Mouse (Mus musculus): ENCODE measurements around the gene Dhx33.
A peak's percentile ranks its signal among the peaks of the same experiment; 100 is the strongest.

Gene Dhx33

GRCm38 (mm10) chr11:70980751-70981510 lies 23.3 kb downstream of the Dhx33 start:
- DNase-seq, result no peak

GRCm38 (mm10) chr11:70980232-70980631 lies 24.0 kb downstream of the Dhx33 start:
- no peak for DNase-seq

DNA sequence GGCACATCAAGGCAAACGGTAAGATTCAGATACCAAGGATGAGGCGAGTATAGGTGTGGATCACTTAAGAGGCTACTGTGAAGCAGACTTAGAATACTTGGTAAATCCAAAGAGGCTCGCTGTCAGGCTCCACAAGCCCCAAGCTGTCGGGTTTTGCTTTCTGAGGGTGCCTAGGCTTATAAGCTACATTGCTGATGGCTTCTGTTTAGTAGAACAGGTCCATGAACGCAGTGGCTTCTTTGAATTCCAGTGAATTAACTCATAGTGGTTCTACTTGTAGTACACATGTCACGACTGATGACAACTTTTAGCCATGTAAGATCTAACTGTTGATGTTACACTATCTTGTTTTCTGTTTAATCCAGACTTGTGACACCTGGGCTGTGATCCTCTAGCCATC lies 26.9 kb downstream of the Dhx33 start:
- DNase-seq, result no peak

GRCm38 (mm10) chr11:70975193-70975592 lies 29.0 kb downstream of the Dhx33 start:
- no peak for DNase-seq

- DNase-seq, result no peak
Measured at GRCm38 (mm10) chr11:70973947-70974346, 30.3 kb downstream of the Dhx33 start.

DNA sequence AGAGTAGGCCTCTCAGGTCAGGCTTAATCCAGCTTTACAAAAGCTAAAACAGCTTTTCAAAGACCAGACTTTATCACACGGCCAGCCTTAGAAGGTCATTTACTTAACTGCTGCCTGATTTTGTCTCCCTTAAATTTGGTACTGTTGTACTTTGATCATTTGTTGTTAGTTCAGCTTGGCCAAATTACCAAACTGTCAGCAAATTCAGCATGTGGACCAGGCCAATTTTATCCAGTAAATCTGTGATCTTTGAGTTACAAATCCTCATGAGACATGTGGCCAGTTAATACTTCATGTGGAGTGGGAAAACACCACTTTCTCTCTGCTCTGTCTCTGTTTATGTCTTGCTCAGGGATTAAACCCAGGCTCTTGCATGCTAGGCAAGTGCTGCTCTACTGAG lies 31.7 kb downstream of the Dhx33 start:
- DNase-seq, result no peak

DNA sequence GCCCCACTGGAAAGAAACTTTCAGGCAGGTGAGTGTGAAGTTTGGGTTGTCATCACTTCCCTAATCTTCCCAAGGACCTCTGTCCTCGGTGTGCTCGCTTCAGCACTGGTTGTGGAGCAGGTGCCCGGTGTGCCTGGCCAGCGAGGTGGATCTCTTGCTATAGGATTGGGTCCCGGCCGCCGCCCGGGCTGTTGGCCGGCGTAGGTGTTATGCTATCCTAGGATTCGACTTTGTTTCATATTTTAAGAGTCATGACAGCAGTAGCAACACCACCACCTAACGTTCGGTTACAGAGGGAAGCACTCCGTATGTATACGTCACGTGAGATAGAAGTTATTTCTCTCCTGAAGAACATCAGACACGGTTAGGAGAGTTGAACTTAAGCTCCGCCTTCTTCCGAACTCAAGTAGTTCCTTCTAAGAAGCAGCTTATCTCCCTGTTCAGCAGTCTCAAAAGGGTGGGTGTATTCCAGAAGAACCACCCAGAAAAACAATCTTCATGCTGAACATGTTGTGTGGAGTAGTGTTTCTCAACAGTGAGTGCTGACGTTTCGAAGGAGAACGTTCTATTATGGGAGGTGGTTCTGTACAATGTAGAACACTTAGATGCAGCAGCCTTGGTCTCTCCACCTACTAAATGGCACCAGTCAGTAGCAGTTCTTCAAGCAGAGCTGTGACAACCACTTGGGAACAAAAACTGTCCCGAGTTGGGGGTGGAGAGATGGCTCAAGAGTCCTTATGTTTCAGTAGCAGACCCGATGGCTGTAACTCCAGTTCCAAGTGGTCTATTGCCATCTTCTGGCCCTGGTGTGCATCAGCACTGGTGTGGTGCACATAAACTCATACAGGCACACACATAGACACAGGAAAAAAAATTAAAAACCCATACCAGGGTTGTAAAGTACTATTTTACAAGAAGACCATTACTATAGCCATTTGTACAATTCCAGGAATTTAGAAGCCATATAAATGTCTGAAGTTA lies 33.4 kb downstream of the Dhx33 start:
- no peak for DNase-seq

- DNase-seq, result peak; percentile 96
Measured at GRCm38 (mm10) chr11:70969821-70970559, 34.2 kb downstream of the Dhx33 start, which contains the start of the genes Nup88 and Rpain. Gene Nup88, minus strand, starts transcription at chr11:70969973. Gene Rpain, plus strand, starts transcription at chr11:70970213.

- DNase-seq, result no peak
Measured at GRCm38 (mm10) chr11:70969271-70969794, 34.9 kb downstream of the Dhx33 start.

DNA sequence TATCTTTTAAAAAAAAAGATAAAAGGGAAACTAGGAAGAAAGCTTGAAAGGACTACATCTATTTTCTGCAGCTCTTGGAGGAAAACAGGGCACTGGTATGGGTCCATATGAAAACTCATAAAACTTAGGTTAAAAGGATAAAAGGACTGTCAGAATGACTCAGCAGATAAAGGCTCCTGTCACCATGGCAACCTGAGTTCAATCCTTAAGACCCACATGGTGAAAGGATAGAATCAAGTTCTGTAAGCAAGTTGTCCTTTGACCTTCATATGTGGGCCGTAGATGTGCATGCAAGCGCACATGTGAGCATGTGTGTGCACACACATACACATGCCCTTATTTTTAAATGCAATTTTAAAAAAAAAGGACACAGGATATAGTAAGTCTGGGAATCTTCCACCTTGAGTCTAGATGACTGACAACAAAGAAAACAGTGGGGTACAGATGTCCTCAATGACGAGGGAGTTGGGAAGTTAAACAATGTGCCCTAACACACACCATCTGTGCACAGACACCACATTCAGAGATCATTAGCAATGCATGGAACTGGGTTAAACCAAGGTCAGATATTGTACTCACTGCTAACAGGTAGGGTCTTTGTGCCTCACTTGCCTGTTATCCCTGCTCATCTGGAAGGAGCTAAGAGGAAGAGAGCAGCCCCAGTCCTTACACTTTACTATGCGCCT lies 39.9 kb downstream of the Dhx33 start:
- DNase-seq, result no peak

DNA sequence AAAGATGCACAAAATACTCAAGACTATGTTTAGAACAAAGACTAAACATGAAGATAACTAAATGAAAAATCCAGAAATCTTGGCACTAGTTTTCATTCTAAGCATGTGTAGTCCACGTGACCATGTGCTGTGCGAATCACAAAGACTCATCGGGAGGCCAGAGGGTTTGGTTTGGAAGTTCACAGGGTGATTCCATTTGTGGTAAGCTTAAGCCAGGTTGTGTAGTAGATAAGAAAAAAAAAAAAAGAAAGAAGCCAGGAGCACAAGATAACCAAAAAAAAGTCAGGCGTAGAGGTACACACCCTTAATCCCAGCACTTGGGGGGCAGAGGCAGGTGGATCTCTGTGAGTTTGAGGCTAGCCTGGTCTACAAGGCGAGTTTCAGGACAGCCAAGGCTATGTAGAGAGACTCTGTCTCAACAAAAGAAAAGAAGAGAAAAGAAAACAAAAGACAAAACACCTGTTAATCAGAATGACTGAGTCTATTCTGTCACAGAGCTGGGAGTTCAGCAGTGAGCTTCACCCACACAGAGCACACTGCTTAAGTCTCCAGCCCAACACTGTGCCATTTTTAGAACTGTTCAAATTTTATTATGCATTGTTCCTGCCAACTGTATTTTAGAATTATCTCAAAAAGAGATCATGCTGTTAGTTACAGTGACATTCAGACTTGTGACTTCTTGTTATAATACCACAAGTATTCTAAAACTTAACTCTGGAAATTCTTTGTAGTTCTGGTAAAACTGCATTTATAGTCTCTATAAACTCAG lies 43.3 kb downstream of the Dhx33 start:
- no peak for DNase-seq

DNA sequence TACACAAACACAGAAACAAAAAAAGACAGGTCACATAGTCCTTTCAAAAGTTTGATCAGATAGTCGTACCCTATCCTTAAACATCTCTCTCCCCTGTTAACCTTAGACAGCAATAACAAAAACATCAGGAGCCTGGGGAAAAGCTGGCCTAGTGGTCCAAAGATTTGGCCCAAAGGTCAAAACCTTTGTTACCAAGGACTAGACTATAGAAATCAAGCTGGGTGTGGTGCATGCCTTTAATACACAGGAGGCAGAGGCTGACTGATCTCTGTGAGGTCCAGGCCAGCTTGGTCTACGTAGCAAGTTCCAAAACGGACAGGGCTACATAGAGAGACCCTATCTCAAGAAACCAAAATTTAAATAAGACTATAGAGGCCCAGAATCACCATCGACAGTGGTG lies 49.5 kb downstream of the Dhx33 start:
- no peak for DNase-seq

- no peak for DNase-seq
Measured at GRCm38 (mm10) chr11:70944935-70945817, 59.1 kb downstream of the Dhx33 start.

GRCm38 (mm10) chr11:70943651-70944050 lies 60.6 kb downstream of the Dhx33 start:
- DNase-seq, result no peak

DNA sequence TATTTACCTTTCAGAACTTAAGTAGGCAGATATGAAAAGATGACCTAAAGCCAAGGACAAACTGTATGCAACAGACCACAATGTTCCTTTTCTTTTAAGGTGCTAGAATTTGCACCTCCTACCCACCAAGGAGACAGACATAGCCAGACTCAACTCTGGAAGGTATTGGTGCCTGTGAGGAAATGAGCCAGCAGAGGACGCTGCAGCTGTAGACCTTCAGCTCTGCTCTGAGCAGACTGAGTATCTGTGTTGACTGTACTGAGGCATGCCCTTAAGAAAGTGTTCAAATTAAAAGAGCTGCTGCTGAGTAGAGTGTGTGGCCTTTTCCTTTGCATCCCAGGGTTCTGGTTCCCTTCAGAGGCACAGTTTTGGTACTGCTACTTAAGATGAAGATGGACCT lies 61.6 kb downstream of the Dhx33 start:
- no peak for DNase-seq

GRCm38 (mm10) chr11:70935316-70935715 lies 68.9 kb downstream of the Dhx33 start:
- no peak for DNase-seq
